Mouse (Mus musculus) CH12.LX (cell line): ENCODE results near the gene Gm20388.

Source experiments
- CHD2 ChIP-seq: IDR thresholded peaks from 2 replicates; pipeline ENCODE4 v1.6.1; 2011; ENCODE audit warnings: low read length, improper control_type of control experiment
- CTCF ChIP-seq, 2 experiments: IDR thresholded peaks in 1 of 2; conservative IDR thresholded peaks in 1 of 2; 2 replicates each; pipeline ENCODE4 v1.5.1; 2011 to 2012; ENCODE audit warnings: low read depth in 2 of 2, low read length in 2 of 2, improper control_type of control experiment in 1 of 2, inconsistent platforms in 1 of 2, mild to moderate bottlenecking in 1 of 2, moderate library complexity in 1 of 2
- E2F4 ChIP-seq: IDR thresholded peaks from 2 replicates; pipeline ENCODE4 v1.6.1; 2011; ENCODE audit warnings: low read depth, low read length, improper control_type of control experiment; ENCODE audit not compliant: insufficient replicate concordance
- EP300 ChIP-seq: IDR thresholded peaks from 2 replicates; pipeline ENCODE4 v1.6.1; 2011; ENCODE audit warnings: low read length, improper control_type of control experiment
- ETS1 ChIP-seq: conservative IDR thresholded peaks from 2 replicates; pipeline ENCODE4 v1.6.1; 2012; ENCODE audit warnings: low read depth, mild to moderate bottlenecking, inconsistent platforms, low read length, improper control_type of control experiment, moderate library complexity
- HCFC1 ChIP-seq: IDR thresholded peaks from 2 replicates; pipeline ENCODE4 v1.6.1; 2012; ENCODE audit warnings: low read depth, mild to moderate bottlenecking, inconsistent platforms, low read length, improper control_type of control experiment
- JUN ChIP-seq: IDR thresholded peaks from 2 replicates; pipeline ENCODE4 v1.6.1; 2011; ENCODE audit warnings: low read depth, mild to moderate bottlenecking, low read length, improper control_type of control experiment, moderate library complexity; ENCODE audit not compliant: insufficient read depth
- MAX ChIP-seq: IDR thresholded peaks from 2 replicates; pipeline ENCODE4 v1.6.1; 2011; ENCODE audit warnings: low read length, improper control_type of control experiment
- MYC ChIP-seq: IDR thresholded peaks from 2 replicates; pipeline ENCODE4 v1.6.1; 2011; ENCODE audit warnings: low read depth, mild to moderate bottlenecking, improper control_type of control experiment, low read length
- POLR2A ChIP-seq: IDR thresholded peaks from 2 replicates; pipeline ENCODE4 v1.6.1; 2011; ENCODE audit warnings: low read depth, mild to moderate bottlenecking, improper control_type of control experiment, low read length
- RCOR1 ChIP-seq: conservative IDR thresholded peaks from 2 replicates; pipeline ENCODE4 v1.6.1; 2012; ENCODE audit warnings: low read depth, mild to moderate bottlenecking, inconsistent platforms, low read length, improper control_type of control experiment
- TCF12 ChIP-seq: IDR thresholded peaks from 2 replicates; pipeline ENCODE4 v1.6.1; 2014; ENCODE audit warnings: low read depth, mild to moderate bottlenecking, inconsistent platforms, low read length, improper control_type of control experiment
- ZC3H11A ChIP-seq: IDR thresholded peaks from 2 replicates; pipeline ENCODE4 v1.6.1; 2012; ENCODE audit warnings: low read depth, mild to moderate bottlenecking, inconsistent platforms, low read length, improper control_type of control experiment

DNA sequence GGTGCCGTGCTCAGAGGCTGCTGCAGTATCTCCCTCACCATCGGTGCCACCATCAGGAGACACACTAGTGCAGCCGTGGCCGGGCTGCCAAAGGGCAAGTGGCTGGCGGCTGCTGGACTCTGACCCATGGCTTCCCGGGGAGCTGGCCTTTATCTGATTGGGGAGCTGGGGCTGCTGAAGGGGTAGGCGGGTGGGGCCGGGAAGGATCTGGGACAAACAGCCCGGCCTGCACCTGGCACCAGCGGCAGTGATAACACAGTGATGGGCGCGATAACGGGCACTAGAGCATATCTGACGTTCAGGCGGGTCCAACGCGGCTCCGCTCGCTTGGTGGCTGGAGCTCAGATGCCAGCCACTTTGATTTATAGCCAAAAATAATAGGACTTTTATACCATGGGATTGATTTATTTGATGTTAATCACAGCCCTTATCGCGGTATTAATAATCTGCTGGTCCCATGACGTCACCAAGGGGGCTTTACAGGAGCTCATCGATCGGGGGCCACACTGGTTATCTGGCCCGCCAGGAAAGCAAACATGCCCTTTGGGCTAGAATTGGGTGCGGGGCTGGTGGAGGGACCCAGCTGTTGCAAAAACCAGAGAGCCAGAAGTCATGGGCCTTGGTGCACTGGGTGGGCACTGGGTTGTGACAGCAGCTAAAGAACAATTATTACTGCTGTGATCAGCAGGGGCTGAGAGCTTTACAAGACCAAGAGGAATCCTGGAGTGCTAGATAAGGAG, 2396.2 kb downstream of the Gm20388 start:
- no peak for TF ChIP-seq TCF12
- TF ChIP-seq CTCF (conservative IDR thresholded peaks at IDR 0.05 in 1 of 2, IDR thresholded peaks at IDR 0.05 in 1 of 2; ENCODE audit: low read depth in 2 of 2, low read length in 2 of 2), result no peak
- no peak for TF ChIP-seq HCFC1
- TF ChIP-seq JUN, result no peak
- no peak for TF ChIP-seq POLR2A
- no peak for TF ChIP-seq E2F4
- TF ChIP-seq MAX, result no peak
- no peak for TF ChIP-seq CHD2
- TF ChIP-seq EP300, result no peak
- TF ChIP-seq MYC, result no peak
- TF ChIP-seq ETS1, result no peak
- no peak for TF ChIP-seq RCOR1
- no peak for TF ChIP-seq ZC3H11A
